Mouse (Mus musculus): ENCODE data around the gene Cmya5. TPM values are rescaled to one million over a fixed set of nuclear protein-coding genes. Genes with fewer than 3 reads are reported as not detected.
"Not testable (repeated sequence)": the region's sequence is repeated elsewhere in the genome, so short reads cannot be mapped to it uniquely, and the experiment has no call there.

The Cmya5 gene
- 100 to 1,000 TPM; 758 to 970 TPM for total RNA-seq (2021)
- long read RNA-seq, experiment 1, full-length matches to known transcripts = 2 of 210 reads
- long read RNA-seq, experiment 1, partial matches to known transcripts = 200 of 210 reads
- long read RNA-seq, experiment 1, other reads (novel, unspliced or antisense) = 8 of 210 reads
- long read RNA-seq, experiment 2, full-length matches to known transcripts = 1 of 223 reads
- long read RNA-seq, experiment 2, partial matches to known transcripts = 215 of 223 reads
- long read RNA-seq, experiment 2, other reads (novel, unspliced or antisense) = 7 of 223 reads

DNA sequence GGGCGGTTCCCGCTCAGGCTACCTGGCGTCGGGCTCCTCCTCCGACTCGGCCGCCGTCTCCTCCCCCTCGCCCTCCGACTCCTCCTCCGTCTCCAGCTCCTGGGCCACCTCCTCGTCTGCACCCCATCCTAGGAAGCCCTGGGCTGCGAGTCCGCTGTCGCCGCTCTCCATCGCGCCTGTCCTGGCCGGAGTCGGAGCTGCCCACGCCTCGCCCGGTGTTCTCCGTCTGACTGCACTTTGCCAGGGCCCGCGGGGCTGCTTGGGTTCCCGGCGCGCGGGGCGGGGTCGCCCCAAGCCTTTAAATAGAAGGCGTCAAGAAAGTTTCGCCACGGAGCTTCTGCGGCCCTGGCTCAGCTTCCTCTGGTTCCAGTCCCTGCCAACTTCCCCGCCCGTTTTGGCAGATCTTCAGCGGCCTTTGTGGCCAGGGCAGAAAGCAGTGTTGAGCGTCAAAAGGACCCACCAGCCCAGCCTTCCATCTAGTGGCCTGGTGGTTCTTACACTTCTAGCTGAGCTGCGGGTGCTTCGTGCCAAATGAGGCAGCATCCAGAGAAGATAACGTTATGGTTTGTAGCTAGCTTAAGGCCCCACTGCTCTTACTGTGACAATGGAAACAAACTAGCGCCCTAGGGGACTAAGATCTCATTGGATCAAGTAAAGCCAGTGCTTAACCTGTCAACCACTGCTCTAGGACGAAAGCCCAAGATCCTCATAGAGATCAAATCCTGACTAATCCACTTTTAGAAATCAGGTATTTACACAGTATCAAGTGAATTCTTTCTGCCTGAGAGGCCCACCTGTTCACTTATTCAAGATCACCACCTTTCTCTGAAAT lies at the start of gene Cmya5:
Cmya5 (minus strand) TSS at position 389 of the 832 bp plus-strand sequence.
- DNase-seq = peak; percentile 92

DNA sequence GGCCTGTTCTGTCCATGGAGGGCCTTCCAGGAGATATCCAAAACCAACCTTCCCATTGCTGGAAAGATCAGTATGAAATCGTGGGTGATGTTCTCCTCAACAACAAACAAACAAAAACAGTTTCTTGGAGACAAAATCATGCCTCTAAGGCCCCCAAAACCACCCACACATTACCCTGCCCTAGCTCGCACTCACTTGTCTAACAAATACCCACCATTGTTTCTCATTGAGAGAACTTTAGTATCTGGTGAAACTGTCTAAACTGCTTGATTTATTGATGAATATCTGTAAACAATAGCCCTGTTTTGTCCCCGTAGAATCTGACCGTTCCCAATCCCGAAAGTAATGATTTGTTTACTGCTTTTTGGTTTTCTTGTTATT lies 48.1 kb upstream of the Cmya5 start:
- no peak for DNase-seq

DNA sequence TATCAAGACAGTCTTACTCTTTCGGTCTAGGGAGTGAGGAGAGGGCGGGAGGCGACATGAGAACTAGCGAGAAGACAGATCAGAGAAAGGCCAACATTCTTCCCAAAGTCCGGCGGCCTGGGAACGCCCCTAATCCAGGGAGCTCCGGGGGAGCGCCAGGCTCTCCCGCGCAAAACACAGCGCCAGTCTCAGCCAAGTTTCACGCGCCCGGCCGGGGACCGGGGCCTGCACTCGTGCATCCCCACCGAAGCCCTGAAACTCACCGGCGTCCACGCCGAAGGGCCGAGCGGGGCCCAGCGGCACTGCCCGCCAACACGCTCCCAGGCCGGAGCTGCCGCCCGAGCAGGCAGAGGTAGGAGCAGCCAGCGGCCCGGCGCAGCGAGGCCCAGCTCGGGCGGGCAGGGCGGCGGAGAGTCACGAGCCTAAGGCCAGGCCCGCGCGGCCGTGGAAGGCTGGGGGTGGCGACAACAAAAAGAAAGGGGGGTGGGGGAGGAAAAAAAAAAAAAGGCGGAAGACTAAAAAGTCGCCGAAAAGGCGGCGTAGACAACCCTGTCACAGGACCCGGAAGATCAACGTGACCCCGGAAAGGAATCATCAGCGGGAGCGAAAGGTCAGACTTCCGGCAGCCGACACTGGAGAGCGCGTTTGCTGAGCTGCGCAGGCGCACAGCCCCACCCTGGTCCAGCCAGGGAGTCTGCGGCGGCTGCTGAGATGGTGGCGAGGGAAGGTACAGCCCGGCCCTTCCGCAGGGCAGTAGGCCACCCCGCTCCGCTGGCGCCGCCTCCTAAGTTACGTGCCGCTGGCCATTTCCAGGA lies 47.5 kb upstream of the Cmya5 start, which contains the start of gene Tent2:
Tent2 (minus strand) TSS at position 555 of the 815 bp plus-strand sequence.
- DNase-seq = peak; percentile 96

DNA sequence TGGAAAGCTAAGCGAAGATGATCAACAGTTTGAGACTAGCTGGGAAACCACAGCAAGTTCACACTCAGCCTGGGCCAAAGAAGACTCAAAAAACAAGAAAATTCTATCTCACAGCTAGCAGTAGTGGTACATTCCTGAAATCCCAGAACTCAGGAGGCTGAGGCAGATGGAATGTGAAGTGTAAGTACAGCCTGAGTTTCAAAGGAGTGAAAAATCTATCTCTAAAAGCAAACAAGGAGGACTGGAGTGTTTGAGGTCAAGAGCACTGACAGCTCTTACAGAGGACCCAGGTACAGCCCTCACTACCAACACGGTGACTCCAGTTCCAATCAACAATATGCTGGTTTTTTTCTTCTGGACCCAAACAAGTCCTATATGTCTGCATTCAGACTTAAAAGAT lies 44.9 kb upstream of the Cmya5 start:
- no peak for DNase-seq

DNA sequence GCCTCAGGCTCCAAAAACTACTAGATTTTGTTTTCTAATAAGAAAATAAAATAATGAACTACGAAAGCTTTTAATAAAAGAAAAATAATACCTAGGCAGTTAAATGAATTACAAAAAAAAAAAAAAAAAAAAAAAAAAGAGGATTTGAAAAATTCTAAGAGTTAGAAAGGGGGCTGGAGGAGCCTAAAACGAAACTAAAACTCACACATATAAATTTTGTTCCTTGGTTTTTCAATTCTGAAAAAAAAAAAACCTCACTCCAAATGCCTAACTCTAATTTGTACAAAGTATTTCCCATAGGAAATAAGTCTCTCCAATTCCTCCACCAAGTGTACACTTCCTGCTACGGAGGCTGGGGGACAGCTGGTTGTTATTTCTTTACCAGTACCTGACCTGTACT lies 44.2 kb upstream of the Cmya5 start:
- no peak for DNase-seq

DNA sequence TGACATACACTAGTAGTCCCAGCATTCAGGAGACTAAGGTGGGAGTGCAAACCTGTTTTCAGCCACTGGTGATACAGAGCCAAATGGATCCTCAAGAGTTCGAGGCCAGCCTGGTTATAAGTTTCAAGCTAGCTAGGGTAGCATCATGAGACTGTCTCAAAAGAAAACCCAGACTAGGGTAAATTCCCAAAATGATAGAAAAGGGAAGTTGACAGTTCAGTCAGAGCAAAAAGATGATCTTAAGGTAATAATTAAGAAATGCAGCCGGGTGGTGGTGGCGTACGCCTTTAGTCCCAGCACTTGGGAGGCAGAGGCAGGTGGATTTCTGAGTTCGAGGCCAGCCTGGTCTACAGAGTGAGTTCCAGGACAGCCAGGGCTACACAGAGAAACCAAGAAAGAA lies 43.3 kb upstream of the Cmya5 start:
- not testable (repeated sequence) for DNase-seq

DNA sequence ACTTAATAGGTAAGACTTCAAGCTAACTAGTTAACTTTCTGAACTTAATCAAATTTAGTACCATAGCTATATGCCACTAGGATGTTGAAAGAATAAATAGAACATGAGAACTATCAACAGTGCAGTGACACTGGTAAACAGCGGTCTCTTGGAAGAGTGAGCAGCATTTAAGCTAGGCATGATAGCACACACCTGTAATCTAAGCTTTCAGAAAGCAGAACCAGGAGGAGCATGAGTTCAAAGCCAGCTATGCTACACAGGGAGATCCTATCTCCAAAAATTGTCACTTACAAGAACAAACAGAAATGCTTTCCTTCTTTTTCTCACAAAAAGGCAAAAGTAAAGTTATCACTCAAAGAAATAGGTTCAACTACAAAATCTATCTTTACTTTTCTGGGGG lies 35.8 kb upstream of the Cmya5 start:
- no peak for DNase-seq

DNA sequence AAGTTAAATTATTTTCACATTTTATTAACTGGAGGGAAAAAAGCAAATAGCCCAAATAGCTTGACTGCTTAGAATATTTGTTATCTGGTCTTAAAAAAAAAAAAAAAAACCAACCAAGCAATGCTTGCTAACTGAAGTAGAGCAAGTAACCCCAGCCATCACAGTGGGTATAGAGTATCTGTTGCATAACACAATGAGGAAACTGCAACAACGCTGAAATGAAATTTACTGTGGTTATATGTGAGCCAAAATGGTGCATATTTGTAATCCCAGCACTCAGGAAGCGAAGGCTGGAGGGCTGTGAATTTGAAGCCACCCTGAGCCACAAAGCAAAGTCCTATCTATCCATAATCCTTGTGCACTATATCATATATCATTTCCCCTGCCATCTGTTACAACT lies 35.0 kb upstream of the Cmya5 start:
- DNase-seq = no peak

DNA sequence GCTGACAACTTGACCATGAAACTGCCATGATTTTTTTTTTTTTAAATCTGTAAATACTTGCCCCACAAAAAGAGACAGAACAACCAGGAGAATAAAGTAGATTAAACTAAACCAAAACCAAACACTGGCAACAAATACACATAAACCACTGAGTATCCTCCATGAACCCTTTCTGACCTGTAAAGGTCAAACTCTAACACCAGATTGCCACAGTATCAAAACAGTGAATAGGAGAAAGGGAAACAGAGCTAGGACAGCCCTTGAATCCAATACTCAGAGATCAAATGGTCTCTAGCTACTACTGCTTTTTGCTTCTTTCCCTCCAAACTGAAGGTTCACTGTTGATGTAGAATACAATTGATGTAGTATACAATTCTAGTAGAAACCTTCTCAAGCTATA lies 33.0 kb upstream of the Cmya5 start:
- DNase-seq = no peak

DNA sequence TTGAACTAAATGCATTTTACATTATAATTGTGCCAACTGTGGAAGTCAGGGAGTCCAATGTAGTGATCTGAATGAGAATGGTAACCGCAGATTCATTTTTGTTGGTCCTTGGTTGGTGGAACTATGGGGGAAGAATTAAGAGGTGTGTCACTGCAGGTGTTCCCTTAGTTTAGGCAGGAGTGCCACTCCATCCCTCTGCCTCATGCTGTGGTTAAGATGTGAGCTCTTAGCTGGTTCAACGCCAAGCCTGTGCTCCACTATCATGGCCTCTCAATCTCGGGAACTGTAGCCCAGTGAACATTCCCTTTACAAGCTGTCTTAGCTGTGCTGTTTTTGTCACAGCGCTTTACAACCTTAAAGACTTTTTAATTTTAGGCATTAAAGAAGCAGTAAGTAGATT lies 18.8 kb upstream of the Cmya5 start:
- no peak for DNase-seq

DNA sequence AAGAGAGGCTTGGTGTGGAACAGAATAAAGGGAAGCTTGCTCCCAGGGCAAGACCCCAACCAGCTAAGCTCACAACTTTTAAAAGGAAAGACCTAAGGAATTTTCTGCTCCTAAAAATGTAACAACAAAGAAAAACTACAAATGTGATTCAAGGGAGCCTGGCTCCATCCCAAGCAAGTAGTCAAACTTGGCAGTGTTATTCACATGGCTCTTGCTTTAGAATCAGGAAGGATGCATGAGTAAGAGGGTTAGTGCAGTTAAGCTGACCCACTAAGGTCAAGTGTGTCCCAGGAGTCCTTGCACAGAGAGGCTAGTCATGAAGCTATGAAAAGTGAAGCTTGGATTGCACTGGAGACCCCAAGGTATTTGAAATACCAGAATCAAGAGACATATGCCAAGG lies 17.9 kb upstream of the Cmya5 start:
- no peak for DNase-seq

DNA sequence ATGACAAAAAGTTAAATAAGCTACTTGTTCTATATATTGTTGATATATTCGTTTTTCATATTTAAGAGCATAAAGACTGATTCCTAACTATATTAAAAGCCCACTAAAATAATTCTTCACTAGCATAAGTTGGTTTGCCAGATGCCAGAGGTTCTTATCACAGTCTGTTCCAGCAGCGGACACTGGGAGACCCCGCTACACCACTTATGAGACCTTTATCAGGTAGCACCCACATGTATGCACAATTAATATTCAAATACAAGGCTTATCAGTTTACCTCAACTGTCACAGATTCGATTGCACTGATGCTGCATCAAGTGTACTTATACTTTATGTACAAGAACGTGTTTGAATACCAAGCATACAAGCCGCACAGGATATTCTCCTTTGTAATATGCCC lies 13.7 kb upstream of the Cmya5 start:
- no peak for DNase-seq

DNA sequence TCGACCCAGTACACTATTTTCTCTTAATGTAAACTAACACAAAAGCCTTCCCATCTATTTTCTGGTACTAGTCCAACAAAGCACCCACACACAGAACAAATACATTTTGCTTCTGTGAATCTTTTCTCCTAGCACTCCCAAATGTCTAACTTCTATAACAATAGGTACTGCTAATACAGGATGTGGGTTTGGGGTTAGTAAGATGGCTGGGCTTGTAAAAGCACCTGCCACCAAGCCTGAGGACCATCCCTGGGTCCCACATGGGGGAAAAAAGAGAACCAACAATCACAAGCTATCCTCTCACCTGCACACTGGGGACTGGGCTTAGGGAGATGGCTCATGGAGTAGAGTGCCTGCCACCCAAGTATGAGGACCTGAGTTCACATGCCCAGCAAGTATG lies 8.8 kb upstream of the Cmya5 start:
- no peak for DNase-seq

DNA sequence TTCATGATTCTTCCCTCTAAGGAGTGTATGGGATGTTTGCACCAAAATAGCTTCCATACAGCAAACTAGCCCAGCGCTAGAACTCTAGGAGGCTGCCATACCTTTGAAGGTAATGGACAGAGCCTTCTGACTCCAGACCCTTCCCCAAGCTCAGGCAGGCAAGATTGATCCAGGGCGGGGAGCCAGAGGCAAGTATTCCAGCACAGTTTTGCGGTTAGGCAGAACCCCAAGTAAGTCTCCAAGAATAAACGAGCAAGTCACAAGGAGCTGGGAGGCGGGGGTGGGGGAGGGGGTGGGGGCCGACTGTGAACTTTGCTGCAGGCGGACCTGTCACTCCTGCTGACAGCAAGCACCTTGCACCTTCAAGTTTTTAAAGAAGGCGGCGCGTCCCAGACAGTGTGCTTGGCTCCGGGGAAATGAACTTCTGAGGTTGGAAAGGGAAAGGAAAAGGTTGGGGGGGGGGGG lies 673 bp downstream of the Cmya5 start:
- peak; percentile 58 for DNase-seq

DNA sequence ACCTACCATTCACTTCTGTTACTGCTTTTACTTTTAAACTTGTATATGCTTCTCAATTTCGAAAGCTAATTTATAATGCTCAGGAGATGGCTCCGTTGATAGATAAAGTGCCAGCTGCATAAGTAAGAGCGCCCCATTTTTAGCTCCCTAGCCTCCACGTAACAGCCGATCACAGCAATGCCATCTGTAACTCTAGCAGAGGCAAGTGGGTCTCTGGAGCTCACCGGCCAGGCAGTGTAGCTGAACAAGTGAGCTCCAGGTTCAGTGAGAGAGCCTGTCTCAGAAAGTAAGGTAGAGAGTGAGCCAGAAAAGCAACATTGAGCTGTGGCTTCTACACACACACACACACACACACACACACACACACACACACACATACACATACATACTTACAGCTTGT lies 3.3 kb downstream of the Cmya5 start:
- DNase-seq = peak; percentile 19

DNA sequence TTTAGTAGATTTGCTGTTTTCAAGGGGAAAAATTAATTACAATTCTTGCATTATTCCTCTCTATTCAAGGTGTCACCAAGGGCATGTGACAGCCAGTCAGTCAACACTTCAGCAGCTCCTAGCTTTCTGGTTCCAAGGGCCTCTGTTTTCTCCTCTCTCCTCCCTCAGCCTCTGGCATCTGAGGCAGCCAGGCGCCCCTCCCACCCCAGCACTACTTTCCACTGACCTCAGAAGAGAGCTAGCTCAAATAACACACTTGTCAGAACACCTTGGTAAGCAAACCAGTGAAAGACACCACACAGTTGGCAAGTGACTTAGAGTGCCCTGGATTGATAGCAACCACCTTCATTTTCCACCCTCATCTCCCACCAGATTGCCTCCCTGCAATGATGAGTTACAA lies 6.5 kb downstream of the Cmya5 start:
- peak; percentile 79 for DNase-seq

DNA sequence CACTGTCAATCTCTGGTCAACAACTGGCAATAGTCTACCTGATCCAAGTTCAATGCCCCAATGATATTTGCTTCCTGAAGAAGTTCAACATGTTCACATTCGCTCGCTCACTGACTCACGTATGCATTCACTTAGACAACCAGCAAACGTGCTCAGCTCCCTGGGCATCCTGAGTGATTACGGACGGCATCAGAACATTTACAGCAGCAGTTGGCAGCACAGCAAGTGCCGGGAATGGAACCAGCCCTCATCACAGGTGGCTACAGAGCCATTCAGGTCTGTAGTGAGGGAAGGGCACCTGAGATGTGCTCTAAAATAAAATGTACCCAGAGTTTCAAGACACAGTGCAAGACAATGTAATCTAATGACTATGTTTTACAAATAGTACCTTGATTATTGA lies 7.4 kb downstream of the Cmya5 start:
- DNase-seq = peak; percentile 66

DNA sequence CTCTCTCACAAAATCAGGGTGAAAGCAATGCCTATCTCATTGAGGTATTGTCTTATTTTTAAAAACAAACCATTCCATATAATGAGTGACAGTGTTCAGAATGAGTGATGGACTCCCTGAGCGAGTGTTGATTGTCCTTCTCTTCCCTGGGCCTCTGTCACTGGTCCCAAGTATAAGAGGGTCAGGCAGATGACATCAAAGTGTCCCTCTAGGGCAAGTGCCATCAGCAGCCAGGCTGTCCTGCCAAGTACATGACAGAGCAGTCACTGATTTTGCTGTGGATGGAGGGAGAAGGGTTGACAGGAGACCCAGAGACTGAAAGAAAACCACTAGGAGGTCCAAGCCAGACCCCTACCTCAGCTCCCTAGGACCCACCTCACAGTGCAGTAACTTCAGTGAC lies 8.3 kb downstream of the Cmya5 start:
- peak; percentile 60 for DNase-seq

DNA sequence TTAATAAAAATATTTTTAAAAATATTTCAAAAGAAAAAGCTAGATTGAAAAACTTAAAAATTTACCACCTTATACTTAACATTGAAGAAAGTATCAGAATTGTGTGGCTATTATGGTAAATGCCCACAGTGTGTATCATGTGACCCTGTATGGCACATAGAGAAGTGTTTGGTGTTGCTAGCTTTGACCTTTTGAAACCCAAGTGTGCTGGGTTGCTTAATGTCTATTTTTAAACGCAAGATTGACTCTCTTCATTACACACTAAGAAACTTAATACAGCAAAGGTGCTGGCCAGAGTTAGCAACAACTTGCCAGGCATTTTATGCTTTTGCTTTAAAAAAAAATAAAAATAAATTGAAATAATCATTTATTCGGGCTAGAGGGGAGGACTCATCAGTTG lies 9.0 kb downstream of the Cmya5 start:
- no peak for DNase-seq

DNA sequence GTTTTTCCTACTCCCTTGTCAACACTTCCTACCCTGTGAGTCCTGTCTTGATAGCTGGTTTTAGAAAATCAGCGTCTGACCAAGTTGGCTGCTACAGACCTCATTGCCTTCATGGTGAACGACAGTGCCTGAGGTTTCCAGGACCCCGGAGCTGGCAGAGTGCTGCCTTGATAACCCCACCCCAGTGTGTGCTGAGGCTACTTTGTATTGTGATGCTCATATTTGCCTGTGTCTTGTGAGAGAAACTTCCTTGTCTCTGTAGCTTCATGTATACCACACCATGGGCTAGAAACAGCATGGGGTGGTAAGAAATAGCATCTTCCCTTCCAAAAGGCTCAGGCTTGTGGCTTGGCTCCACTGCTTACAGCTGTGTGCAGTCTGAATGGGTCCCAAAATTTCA lies 13.8 kb downstream of the Cmya5 start:
- DNase-seq = no peak

DNA sequence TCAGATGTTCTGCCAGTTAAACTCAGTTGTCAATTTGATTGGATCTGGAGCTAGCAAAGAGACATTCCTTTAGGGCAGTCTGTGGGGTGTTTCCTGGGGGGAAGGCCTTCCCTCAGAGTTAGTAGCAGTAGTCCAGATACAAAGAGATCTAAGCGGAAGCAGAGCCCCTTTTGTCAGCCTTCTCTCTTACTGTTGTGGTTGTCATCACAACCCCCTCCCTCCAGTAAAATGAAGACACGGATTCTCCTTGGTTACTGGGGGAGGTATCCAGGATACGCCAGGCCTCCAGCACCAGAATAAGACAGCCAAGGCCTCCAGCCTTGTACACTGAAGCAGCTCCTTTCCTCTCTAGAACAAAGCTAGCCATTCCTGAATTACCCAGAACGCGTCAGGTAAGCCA lies 15.6 kb downstream of the Cmya5 start:
- DNase-seq = no peak

DNA sequence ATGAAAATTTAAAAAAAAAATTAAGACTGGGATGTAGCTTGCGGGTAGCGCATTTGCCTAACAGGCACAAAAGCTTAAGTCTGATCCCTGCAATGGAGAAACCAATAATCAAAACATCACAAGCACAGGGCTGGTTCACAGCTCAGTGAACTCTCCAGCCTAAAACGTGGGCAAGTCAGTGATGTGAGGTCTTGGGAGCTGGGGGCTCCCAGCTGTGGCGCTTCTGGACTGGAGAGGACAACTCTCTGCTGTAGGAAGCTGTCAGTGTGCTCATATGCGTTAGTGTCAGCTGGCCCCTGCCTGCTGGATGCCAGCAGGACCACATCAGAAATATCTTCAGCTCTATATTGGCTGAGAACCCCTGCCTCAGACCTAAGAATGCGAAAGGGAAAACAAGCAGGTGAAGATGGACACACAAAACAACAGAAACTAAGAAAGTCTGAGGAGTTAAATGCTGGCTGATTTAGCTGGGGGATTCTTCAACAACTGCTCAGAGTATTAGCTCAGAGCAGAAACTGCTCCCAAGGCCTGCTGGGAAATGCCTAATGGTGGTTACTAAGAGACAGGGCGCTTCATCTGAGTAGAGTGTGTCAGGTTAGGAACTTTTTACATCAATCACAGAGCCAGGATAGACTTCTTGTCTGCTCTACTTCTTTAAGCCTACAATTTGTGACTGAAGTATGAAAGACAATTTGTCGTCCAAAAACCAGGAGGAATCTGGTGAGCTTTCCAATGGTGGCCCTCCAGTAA lies 16.2 kb downstream of the Cmya5 start:
- DNase-seq = no peak
